Mouse (Mus musculus) cerebellum, postnatal 4 days (tissue): ENCODE results near the gene Pou2f2.

Source experiments
- DNase-seq, 2 experiments: peaks; one replicate each; pipeline ENCODE4 v3.0.0; 2022; ENCODE audit warnings: low spot score in 2 of 2, mixed read lengths in 1 of 2

Gene Pou2f2

DNA sequence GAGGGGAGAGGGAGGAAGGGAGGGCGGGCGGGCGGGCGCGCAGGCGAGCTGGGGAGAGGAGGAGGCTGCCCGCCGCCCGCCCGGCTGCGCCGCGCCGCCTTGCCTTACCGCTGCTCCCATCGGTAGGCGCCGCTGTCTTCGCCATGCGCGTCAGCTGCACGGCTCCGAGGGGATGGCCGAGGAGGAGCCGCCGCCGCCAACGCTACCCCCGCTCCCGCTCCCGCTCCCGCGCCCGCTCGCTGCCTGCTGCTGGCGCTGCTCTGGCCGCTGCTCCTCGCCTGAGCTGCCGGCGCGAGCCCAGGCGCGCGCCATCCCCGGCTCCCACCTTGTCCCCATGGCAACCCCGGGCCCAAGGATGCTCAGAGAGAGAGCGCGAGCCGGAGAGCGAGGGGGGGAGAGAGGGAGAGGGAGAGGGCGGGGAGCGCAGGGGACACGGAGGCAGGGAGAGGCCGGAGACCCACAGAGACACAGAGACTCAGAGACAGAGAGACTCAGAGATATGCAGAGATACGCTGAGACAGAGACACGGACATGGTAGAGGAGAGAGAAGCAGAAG, at the start of gene Pou2f2:
Pou2f2 (minus strand) TSS at position 121 of the 556 bp plus-strand sequence.
- peak; percentile 71 to 87 for DNase-seq

- DNase-seq, result no peak
Observed at GRCm38 (mm10) chr7:25227523-25228300, 48.2 kb upstream of the Pou2f2 start.

- no peak for DNase-seq
Observed at GRCm38 (mm10) chr7:25222275-25222967, 42.9 kb upstream of the Pou2f2 start.

GRCm38 (mm10) chr7:25221102-25221883, 41.8 kb upstream of the Pou2f2 start, which contains the start of gene Zfp526:
Zfp526 (plus strand) TSS chr7:25221425.
- DNase-seq, result peak; percentile 93 to 97

GRCm38 (mm10) chr7:25220457-25221101, 41.1 kb upstream of the Pou2f2 start, which contains the start of gene Dedd2:
Dedd2 (minus strand) TSS chr7:25220615.
- no peak for DNase-seq

DNA sequence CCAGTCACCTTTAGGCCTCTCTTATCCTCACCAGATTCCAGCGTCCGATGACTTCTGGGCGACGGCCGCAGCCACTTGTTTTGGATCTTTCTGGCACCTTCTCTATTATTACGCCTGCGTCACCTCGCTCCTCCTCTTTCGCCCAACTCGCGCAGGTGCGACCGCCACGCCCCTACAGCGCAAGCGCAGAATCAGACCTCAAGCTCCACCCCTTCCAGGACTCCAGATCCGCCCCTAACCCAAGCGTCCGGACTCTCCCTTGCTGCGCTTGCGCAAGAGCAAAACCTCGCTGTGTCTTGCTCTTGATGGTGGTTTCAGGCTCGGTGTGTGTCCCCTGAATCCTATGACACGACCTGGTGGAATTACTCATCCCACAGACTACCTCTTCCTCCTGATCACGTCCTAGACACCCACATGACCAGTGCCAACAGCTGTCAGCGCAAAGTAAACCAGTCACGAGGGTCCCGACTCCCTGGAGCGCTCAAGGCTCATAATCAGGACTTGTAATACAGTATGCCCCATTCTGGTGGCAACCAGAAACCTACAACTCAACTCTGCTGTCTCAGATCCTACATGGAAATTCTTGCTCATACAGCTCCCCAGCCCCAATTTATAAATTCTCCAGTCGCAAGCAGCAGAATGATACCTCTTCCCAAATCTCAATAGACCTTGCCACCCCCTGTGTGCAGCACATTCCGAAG, 40.4 kb upstream of the Pou2f2 start:
- DNase-seq, result peak; percentile 77 to 86

DNA sequence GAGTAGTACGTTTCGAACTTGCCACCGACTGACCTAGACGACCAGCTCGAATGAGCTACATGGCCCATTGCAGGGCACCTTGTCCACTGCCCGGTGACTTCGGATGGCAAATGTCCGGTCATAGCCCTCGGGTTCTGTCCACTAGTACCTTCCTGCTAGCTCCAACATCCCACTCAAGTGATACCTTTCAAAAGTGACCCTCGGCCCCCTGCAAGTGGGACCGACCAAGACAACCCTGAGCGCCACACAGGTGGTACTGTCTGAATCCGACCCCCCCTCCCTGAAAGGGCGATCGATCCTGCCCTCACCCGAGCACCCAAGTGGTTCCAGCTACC, 39.9 kb upstream of the Pou2f2 start:
- DNase-seq, result no peak

- peak in 1 of 2 experiments; percentile 60 for DNase-seq
Observed at GRCm38 (mm10) chr7:25218705-25219415, 39.3 kb upstream of the Pou2f2 start.

DNA sequence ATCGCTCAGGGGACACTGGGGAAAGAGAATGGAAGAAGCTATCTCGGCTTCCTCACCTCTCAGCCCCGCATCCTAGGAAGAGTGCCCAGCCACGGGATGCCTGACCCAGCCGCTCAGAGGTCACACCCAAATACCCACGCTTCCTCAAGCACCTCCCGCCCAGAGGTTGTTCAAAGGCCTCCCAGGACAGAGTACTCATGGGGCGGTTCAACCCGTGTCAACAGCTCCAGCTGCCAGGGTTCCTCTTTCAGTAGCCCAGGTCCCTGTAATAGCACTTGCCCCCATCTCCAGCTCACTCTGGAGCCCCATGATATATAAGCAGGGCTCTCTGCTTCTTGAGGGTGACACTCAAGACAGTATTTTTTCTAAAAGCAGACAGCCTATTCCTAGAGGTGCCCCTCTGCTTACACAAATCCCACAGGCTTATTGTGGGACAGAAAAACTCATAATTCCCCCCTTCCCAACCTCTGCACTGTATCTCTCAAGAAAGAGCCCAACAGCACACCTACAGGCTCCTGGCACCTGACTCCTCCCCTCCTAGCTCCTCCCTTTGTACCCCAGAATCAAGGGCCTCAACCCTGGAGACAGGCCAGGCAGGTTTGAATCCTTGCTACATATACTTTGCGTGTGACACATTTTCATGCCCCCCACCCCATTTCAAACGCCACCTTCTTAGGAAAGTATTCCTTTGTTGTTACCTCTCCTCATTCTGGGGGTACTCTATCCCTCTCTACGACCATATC, 38.3 kb upstream of the Pou2f2 start:
- no peak for DNase-seq

DNA sequence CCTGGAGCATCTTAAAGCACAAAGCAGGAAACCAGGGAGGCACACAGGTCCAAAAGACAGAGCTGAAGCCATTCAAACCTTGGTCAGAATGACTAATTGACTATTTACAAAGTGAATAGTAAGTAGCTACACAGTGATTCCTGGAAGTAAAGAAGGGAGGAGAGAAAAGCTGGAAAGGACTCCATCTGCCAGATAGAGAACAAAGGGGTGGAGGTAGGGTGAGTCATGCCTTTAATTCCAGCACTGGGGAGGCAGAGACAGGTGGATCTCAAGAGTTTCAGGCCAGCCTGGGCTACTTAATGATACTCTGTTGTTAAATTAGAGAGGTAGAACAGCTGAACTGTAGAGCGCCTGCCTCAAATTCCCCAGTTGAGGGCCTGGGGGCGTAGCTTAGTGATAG, 34.6 kb upstream of the Pou2f2 start:
- DNase-seq, result no peak

DNA sequence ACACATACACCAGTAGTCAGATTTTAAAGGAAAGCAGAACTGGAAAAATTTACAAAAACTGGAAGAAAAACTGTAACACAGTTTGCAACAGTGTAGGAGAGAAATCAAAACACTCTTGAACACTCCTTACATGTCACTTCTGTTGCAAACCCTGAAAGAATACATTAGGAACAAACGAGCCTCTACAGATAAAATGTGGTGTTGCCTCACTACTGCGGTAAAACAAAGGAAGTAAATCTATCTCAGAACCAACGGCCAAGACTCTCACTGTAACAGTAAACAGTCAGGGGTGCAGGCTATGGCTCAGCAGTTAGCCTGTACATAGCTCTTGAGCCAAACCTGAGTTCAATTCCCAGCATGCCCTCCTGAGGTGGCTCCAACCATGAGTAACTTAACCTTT, 33.6 kb upstream of the Pou2f2 start:
- no peak for DNase-seq

DNA sequence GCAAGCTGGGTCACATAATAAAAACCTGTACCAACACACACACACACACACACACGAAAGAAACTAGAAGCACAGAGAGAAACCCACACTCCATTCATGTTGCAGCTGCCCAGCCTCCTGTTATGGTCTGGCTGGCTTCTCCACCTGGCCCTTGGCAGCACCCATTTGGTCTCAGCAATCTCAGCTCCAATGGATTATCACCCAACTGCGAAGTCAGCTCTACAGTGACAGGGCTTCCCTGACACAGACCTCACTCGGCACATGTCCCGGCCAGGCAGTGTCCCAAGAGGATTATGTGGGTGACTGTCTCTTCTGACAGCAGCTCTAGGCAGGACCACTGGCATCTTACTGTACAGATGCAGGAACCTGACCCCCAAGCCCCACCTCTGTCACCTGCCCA, 31.0 kb upstream of the Pou2f2 start:
- DNase-seq, result no peak

- no peak for DNase-seq
Observed at GRCm38 (mm10) chr7:25209161-25209622, 29.7 kb upstream of the Pou2f2 start.

- DNase-seq, result no peak
Observed at GRCm38 (mm10) chr7:25206094-25206830, 26.7 kb upstream of the Pou2f2 start.

DNA sequence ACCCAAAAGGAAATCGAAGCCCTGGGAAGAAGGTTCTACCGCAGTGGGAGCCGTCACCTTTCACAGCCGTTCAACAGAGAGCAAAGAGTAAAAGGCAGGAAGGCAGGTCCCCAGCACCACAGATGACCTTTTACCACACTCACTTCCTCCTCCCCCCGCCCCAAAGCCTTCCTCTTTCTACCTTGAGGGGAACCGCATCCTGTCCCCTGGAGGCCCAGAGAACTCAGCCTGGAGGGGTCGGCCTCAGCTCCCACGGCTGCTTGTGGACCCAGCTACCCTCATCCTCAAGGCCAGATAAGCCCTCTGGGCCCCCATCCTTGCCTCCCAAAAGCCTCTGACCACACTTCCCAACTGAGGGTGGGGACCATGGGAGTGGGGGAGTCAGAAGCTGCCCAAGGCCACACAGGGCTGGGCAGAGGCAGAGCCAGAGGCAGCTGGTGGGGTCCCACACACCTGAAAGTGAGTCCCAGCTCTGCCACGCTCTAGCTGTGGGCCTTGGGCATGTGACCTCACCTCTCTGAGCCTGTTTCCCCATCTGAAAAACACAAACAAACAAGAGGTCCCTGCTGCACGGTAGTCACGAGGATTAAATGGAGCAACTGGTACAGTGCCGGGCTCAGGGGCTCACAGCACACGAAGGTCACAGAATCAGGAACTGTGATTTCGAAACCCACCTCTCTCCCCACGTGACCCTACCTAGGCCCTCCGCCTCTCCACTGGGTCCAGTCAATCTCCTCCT, 26.0 kb upstream of the Pou2f2 start:
- no peak for DNase-seq

DNA sequence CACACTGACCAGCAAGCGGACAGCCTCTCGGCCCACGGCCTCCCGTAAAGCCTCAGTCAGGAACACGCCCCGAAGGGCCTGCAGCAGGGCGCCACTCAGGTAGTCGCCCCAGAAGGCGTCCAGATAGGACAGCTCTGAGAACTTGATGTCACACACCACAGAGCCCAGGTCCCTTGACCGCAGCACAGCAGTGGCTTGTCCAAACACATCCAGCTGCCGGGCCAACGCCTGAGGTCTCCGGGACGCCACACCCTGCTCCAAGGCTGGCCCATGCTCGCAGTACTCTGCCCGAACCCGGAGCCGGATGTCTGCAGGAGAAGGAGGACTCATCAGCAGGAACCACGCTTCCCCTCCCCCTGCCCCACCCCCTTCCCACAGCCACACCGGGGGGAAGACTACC, 24.1 kb upstream of the Pou2f2 start:
- DNase-seq, result no peak

DNA sequence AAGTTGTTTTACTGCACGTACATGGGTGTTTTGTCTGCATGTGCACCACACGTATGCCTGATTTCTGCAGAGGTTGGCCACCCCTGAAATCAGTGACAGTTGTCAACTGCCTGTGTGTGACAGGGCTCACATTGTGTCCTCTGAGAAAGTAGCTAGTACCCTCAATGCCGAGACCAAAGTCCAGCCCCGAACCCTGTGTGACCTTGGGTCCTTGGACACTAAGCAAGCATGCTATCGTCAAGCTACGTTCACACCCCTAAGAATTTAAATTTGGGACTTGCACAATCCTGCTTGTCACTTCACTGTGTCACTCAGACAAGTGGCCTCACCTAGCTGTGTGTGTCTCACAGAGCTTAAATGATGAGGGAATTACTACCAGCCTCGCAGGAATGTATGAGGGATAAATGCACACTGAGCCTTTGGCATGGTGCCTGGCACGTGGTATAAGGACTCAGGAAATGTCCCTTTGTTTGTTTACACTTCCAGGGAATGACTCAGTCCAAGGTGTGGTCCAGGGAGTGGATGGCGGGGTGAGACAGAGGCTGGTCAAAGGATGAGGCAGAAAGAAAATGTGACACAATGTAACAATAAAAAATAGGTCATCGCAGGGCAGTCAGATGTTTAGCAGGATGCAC, 18.0 kb upstream of the Pou2f2 start:
- no peak for DNase-seq

DNA sequence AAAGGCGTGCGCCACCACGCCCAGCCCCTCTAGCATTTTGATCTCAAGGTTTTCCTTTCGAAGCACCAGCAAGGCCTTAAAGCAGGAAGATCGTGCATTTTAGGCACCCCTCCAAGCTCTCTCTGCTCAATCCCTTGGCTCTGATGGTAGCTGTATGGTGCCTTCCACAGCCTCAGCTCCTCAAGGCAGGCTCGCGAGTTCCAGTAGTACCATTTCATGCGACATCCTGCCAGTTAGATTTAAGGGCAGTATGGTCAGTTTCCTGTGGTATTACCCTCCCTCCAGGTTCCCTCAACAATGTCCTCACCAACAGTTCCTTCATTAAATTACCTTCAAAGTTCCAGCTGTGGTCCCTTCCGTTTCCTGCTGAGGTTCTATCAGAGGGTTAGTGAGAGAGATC, 16.6 kb upstream of the Pou2f2 start:
- DNase-seq, result no peak
